Mouse (Mus musculus) lung, postnatal 25 days (tissue): Measurements from ENCODE around the gene Diras1.
"Not testable (repeated sequence)": the region's sequence is repeated elsewhere in the genome, so short reads cannot be mapped to it uniquely, and the experiment has no call there.

ENCODE experiments used
- DNase-seq: peaks from one replicate; pipeline ENCODE4 v3.0.0; 2022; ENCODE audit warnings: low spot score

Gene Diras1

DNA sequence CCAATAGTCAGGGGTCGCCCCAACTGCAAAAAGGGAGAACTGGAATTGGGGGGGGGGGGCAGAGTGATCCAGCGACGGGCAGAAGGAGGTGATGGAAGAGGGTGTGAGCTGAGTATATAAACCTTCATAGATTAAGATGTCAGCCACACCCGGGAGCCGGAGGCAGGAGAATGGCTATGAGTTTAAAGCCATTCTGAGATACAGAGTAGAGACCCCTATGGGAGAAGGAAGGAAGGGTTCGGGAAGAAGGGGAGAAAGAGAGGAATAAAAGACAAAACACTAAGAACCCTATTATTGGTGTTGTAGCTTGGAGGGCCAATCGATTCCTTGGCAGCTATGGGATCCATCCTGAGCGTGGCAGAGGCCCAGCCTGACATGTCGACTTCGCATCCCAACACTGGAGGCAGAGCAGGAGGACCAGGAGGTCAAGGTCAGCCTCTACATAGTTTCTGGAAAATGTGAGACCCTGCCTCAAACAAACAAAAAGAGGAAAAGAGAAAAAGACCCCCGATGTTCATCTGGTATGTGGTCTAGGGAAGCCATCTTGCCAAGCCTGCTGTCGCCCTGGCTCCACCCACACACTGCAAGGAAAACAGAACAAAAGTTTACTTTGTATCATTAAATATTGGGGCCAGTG, at the start of gene Diras1:
Gene Diras1 (minus strand): TSS at position 24 of the 637 bp plus-strand sequence.
- DNase-seq: no peak

DNA sequence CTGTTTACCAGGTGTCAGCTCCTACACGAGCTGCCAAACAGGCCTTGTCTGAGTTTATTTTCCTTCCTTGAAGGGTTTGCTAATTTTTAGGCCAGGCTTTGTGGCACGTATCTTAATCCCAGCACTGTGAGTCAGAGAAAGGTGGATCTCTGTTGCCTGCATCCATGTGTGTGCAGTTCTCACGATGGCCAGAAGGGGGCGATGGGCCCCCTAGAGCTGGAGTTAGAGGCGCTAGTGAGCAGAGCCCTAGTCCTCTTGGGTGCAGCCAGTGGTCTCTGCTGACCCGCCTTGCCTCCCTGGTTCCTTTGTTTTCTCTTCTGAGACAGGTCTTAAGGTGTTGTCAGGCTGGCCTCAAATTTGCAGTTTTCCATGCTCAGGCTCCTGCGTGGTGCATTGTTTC, 48.0 kb upstream of the Diras1 start:
- no peak for DNase-seq

DNA sequence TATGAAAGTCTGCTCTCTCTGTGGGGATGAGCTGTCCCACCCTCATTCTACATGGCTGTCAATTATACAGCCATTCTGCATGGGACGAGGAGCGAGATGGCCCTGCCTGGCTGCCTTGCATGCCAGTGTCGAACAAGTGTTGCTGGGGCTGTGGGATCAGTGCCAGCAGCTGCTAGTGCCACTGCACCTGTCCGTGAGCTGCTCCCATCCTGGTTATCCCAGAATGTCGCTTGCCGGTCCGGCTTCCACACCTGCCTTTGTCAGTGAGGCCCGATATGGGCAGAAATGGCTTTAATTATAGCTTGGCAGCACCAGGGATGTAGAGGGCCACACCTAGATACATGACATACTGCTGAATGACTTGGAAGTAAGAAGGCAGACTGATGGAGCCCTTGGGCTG, 46.8 kb upstream of the Diras1 start:
- no peak for DNase-seq

DNA sequence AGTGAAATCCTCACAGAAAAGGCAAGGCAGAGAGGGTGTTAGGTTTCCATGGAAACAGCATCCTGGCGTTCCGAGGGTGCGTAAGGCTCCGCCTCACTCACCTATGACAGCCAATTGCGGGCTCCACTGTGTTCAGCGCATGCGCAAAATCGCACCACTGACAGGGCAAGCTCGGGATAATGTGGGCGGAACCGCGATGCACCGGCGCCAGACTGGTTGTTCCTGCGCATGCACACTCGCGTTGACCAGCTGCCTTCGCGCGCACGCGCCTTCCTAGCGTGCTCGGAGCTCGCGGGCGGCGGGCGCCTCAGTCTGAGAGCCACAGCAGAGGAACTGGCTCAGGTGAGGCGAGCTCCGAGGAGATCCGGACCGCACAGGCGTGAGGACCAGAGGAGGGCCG, 44.4 kb upstream of the Diras1 start, which contains the start of gene Thop1:
Gene Thop1 (plus strand): TSS at position 200 of the 400 bp plus-strand sequence.
- DNase-seq: peak; percentile 98

DNA sequence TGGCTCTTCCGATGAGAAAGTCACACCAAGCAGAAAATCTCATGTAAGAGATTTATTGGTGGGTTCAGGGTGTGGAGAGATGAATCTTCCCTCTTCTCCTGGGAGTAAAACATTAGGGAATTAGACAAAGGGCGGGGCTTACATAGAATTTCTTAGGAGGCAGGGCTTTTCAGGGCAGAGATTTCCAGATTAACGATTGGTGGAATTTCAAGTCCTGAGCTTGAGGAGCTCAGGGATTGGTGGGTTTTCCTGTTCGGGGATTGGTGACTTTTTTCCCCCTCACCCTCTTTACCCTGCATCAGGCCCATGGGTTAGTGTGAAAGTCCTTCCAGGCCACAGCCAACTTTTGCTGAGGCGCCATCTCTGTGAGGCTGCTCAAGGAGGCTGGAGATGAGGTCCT, 43.2 kb upstream of the Diras1 start:
- DNase-seq: no peak

DNA sequence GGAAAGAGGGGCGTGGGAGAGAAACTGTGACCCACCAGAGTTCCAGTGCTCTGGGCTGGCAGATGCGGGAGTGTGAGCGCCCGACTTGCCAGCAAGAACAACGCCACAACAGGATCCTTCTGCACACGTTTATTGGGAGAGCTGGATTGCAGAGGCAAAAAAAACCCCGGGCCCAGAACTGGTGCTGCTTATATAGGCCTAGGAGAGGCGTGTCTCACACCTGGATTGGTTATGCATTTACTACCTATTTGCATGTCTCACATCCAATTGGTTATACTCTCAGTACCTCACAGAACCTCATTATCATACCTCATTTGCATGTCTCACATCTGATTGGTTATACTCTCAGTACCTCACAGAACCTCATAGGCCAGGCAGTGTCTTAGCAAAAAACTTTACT, 39.1 kb upstream of the Diras1 start:
- not testable (repeated sequence) for DNase-seq

DNA sequence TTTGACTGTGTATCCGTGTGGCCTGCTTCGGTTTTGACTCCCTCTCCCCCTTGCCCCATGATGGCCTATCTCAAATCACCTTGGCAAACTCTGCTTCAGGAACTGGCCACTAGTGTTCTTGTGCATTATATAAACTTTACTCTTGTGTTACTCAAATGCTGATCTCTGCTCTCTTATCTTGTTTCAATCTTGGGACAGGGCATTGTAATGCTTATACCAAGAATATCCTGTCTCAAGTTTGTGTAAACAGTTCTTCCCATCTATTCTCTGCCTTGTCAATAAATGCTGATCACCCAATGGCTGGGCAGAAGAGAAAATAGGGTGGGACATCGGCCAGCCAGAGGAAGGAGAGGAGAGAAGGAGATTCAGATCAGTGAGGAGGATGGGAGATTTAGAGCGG, 37.2 kb upstream of the Diras1 start:
- peak; percentile 45 for DNase-seq

DNA sequence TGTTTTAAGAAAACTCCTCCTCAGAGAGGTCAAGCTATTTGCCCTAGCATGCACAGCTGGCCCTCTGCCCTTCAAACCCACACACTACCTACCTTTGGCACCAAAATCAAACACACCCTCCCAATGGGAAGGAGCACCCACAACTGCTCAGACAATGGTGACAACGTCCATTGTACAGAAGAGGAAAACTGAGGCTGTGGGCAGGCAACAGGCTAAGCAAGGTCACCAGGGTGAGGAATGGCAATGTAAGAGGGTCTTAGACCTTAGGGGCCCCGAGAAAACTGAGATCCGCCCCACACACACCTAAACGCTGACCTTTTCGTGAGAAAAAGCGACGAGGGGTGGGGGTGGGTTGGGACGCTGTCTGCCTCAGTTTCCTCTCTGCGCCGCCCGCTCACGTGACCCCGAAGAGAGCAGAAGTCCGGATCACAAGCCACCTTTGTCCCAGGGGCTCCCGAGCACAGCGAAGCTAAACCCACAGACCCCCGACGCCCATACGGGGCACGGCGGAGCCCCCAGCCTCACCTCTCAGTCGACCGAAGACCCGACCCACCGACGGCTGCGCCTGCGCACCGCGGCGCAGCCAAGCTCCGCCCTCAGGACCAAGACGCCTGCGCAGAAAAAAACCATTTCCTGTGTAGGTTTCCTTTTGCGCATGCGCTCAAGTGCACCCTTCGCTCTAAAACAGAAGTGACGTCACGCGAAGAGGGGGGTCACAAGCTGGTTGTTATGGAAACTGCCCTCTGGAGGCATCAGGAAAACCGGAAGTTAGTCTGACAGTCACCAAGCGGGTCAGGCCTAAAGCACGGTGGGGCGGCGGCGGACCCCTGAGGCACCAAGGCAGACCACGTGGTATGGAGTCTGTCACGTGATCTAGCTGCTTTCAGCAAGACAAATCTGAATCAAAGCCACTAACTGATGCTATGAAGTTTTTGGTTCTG, 34.4 kb upstream of the Diras1 start, which contains the start of gene Sgta:
Gene Sgta (minus strand): TSS at position 579 of the 941 bp plus-strand sequence.
- DNase-seq: peak; percentile 100

DNA sequence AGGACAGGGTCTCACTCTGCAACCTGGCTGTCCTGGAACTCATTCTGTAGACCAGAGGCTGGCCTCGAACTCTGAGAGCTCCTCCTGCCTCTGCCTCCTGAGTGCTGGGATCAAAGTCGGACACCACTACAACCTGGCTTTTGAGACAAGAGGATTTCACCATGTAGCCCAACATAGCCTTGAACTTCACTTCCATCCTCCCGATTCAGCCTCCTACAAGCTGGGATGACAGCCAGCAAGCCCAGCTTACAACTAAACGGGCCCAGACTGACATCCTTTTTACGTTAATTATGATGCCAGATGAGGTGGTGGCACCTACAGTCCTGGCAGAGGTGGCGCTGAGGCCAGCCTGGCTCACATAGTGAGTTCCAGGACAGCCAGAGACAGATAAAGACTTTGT, 33.4 kb upstream of the Diras1 start:
- no peak for DNase-seq

DNA sequence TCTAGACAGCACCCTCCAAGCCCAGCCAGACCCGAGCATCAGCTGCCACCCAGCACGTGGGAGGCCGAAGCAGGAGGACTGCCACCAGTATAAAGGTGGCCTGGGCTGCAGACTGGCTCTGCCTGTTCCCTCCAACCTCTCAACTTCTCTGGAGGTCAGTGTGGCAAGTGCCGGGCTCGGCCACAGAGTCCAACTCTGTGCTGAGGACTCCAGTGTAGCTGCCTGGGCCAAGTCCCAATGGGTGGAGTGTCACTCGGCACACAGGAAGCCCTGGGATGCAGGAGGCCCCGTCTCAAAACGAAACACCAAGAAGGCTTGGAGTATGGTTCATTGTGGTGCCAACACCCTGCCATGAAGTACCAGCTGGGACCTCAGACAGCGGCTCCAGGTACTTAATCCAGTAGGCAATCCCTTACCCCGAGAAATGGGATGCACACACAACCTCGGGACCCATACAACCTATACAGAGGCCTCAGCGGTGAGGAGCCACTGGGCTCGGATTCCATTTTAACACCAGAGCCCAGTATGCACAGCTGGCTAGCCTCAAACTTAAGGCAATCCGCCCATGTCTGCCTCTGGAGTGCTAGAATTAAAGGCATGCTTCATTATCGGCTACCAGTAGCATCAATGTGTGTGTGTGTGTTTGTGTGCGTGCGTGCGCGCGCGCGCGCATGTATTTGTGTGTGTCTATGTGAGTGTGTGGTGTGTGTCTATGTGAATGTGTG, 32.1 kb upstream of the Diras1 start:
- DNase-seq: no peak

DNA sequence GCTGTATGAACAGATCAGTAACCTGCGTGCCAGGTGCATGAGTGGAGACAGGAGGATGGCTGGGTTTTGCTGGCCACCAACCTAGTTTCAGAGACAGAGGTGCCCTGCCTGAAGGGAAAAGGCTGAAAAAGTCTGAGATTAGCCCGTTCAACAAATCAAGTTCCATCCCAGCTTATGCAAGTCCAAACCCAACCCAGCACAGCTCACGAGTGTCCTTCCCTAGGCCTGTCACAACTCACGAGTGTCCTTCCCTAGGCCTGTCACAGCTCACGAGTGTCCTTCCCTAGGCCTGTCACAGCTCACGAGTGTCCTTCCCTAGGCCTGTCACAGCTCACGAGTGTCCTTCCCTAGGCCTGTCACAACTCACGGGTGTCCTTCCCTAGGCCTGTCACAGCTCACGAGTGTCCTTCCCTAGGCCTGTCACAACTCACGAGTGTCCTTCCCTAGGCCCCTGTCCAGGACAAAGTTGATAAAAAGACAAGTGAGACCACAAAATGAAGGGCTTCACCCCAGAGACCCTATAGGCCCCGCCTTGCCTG, 30.4 kb upstream of the Diras1 start:
- DNase-seq: not testable (repeated sequence)

DNA sequence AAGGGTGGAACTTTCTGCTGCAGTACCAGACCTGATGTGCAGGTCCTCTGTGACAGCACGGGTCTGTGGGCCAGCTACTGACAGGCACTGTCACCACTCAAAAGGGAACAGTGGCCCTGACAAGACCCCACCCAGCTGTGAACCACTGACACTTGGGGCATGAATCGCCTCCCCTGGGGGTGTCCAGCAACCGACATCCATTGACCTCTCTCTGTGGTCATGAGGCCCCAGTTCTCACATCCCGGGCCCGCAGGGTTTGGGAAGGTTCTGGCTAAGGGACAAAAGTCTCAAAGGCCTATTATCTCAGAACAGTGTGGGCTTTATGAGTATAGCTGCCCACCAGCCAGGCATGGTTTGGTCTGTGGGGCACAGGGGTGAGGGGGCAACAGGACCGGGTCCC, 29.7 kb upstream of the Diras1 start:
- no peak for DNase-seq

DNA sequence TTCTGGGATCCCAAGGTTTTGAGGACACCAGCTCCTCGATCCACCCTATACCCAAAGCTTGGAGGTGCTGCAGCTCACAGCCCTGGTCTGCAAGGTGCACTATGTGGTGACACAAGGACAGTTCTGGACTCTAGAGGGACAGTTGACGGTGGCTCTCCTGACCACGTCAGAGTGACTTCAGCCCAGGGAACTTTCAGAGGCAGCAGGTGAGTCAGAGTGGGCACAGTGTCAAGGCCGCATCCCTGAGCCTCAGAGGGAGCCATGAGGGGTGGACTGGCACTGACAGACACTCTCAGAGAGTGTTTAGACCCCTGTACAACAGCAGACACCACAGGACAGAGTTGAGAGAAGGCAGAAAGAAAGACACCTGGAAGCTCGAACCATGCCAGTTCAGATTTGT, 27.1 kb upstream of the Diras1 start:
- DNase-seq: no peak

DNA sequence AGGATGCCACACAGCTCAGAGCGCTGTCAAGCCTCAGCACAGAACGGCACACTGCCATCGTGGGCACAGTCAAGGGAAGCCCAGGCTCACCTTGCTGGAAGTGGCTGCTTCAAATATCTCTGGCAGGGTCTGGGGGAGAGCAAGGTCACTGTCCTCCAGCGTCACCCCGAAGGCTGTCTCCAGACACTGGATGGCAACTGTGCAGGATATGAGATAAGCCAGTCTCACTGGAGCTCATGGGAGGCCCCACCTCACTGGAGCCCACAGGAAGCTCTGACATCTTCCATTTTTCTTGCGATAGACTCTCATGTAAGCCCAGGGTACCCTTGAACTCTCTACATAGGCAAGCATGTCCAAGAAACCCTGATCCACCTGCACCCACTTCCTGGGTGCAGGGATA, 25.7 kb upstream of the Diras1 start:
- DNase-seq: no peak

DNA sequence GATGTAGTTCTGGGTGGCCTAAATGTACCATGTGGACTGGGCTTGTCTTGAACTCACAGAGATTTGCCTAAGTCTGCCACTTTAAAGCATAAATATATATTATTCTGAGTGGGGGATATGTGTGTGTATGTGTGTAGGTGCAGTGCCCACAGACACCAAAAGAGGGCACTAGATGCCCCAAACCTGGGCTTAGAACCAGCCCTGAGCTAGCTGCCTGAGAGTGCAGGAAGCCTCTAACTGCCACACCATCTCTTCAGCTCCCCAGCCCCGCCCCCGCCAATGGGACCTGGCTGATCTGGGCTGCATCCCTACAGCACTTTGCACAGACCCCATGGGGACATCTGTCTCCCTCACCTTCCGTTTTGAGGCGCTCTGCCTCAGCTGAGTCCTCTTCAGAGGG, 25.2 kb upstream of the Diras1 start:
- DNase-seq: no peak

DNA sequence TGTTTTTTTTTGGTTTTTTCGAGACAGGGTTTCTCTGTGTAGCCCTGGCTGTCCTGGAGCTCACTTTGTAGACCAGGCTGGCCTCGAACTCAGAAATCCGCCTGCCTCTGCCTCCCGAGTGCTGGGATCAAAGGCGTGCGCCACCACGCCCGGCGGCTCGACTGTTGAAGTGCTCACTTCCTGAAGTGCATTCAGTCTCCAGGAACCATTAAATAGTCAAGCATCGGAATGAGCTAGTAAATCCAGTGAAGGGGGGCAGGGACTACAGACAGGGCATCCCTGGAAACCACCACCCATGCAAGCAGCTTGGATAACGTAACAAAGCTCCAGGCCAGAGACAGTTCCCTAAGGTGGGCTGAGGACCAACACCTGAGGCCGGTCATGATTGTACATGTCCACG, 19.8 kb upstream of the Diras1 start:
- DNase-seq: not testable (repeated sequence)

DNA sequence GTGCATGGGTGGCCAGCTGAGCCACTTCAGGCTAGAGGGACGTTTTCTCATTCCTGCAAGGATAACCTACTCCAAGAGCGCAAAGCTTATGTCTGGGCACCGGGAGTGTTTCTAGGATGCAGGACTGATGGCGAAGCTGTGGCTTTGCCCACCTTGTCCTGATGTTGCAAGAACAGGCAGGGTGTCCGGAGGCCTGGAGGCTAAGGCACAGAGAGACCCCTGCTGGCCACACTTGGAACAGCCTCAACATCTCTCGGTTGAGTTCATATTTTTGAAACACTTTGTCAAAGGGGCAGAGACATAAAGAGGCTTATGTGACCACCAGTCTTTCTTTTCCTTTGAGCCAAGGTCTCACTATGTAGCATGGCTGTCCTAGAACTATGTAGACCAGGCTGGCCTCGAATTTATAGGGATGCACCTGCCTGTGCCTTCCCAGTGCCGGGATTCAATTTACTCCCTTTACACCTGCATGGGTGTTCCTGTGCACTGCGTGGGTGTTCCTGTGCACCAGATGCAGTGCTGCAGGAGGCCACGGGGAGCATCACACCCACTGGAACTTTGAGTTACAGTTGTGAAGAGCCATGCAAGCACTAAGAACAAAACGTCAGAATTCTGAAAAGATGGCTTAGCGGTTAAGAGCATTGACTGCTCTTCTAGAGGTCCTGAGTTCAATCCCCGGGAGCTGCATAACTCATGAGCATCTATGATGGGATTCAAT, 16.2 kb upstream of the Diras1 start:
- DNase-seq: peak; percentile 65

DNA sequence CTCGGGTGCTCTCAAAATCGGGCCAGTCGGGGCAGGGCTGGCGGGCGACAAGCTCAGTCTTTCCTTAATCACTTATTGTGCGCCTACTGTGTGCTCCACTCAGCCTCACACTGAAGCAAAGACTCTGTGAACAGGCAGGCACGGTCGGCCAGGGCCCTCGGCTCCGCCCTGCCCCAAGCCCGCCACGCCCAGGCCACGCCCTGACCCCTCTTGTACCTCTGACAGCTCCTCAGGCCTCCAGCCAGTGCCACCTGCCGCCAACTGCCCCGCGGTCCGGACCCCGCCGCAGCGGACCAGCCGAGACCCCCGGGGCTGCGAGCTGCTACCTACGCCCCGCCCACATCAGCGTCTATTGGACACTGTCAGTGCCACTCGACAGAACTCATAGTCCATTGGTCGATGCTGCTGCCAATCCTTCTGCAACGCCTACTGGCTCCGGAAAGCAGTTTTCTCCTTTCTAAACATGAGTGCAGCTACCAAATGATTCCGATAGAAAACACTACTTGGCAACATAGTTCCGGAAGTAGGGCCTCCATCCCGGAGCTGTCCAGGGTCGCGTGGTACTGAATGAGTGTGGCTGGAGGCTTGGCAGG, 11.6 kb upstream of the Diras1 start, which contains the start of gene Slc39a3:
Gene Slc39a3 (minus strand): TSS at position 439 of the 593 bp plus-strand sequence.
- peak; percentile 98 for DNase-seq

DNA sequence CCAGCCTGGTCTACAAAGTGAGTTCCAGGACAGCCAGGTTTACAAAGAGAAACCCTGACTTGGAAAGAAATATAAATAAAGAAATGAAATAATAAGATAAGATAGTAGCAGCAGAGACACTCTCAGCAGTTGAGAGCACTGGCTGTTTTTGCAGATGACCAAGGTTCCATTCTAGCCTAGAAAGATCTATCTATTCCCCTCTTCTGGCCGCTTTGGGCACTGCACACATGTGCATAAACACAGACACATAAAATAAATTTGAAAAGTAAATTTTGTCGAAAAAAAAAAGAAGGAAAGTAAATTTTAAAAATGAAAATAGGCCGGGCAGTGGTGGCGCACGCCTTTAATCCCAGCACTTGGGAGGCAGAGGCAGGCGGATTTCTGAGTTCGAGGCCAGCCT, 10.8 kb upstream of the Diras1 start:
- no peak for DNase-seq

DNA sequence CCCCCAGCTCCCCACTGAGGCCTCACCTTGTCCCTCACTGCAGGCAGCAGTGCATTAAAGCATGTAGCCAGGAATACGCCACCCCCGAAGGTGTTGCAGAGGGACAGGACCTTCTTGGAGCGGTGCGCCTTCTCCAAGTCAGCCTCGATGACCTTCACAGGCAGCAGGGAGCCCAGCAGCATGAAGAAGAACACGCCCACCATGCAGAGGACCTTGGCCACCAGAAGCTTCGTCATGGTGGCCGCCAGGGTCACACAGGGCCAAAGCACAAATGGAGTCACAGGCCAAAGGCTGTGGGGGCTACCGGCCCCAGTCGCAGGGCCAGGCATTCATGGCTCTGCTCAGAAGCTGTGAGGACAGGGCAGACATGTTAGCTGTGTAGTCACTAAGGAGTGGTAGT, 8.1 kb upstream of the Diras1 start:
- no peak for DNase-seq

DNA sequence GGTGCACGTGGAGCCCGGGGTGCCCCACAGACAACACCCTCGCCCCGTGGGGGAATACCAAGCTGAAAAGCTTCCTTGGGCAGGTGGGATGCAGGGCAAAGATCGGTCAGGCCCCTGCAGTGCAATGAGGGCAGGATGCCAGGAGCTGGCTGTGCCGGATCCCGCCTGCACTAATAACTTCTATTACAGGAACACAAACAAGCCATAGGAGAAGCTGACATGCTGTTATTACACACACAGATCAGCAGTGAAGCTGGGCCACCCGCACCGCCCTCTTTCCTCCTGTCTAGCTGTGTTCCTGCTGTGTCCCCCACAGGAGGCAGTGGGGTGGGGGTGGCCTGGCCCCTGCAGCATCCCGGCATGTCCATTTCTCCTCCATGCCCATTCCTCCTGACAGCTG, 3.6 kb upstream of the Diras1 start:
- DNase-seq: no peak
